Mouse (Mus musculus): ENCODE measurements around the gene Prss46.

- no peak for TF ChIP-seq POLR2A (IDR thresholded peaks at IDR 0.05; ENCODE audit: low read depth, low read length)
- TF ChIP-seq CTCF (conservative IDR thresholded peaks at IDR 0.05; ENCODE audit: insufficient read depth, insufficient read length, low read depth, low read length): no peak
Measured at GRCm38 (mm10) chr9:110901204-110901603, 56.9 kb downstream of the Prss46 start.

Data from kidney, adult 2 months (tissue).